Mouse (Mus musculus) olfactory bulb, adult 2 months (tissue): Measurements from ENCODE around the gene Thoc7.

Source experiments
- CTCF ChIP-seq: fragments of 200-500 bp; IDR thresholded peaks from 2 replicates; pipeline ENCODE4 v1.5.1; 2012; ENCODE audit warnings: low read depth, mild to moderate bottlenecking, low read length, moderate library complexity; ENCODE audit not compliant: insufficient read depth
- POLR2A ChIP-seq: fragments of 200-500 bp; IDR thresholded peaks from 2 replicates; pipeline ENCODE4 v1.6.1; 2012; ENCODE audit warnings: mild to moderate bottlenecking, low read depth, low read length, moderate library complexity; ENCODE audit not compliant: insufficient read depth

DNA sequence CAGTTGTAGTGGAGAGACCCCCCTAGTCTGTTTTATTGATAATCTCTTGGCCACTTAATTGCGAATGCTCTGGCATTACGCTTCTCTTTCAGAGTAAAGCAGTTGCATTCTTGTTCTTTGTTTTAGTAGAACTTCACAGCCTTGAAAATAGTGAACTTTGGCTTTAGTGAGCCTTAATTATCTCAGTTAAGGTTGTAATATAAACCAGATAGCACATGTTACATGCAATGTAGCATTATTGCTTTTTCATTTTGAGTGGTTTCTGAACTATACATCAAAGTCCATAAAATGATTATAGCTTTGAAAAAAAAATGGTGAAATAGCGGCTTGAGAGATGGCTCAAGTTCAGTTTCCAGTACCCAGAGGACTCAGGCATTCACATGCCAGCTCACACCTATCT, 8.9 kb upstream of the Thoc7 start:
- TF ChIP-seq POLR2A = no peak
- TF ChIP-seq CTCF = no peak
